Mouse (Mus musculus) frontal cortex, postnatal 10 days (tissue): ENCODE results near the gene Pitpnm3.

ENCODE experiments used
- DNase-seq, 2 experiments: peaks; one replicate each; pipeline ENCODE4 v3.0.0; 2022; ENCODE audit warnings: low spot score in 2 of 2, mixed read lengths in 1 of 2

The Pitpnm3 gene

GRCm38 (mm10) chr11:72022827-72023226, 112.8 kb downstream of the Pitpnm3 start:
- no peak for DNase-seq

- DNase-seq = no peak
Measured at GRCm38 (mm10) chr11:72021015-72021414, 114.6 kb downstream of the Pitpnm3 start.

GRCm38 (mm10) chr11:72017253-72017601, 118.4 kb downstream of the Pitpnm3 start:
- DNase-seq = no peak

- no peak for DNase-seq
Measured at GRCm38 (mm10) chr11:72016518-72017252, 118.9 kb downstream of the Pitpnm3 start.

GRCm38 (mm10) chr11:72014674-72015073, 120.9 kb downstream of the Pitpnm3 start:
- DNase-seq = no peak

GRCm38 (mm10) chr11:72011955-72012354, 123.6 kb downstream of the Pitpnm3 start:
- no peak for DNase-seq

GRCm38 (mm10) chr11:72010940-72011722, 124.4 kb downstream of the Pitpnm3 start:
- no peak for DNase-seq

- DNase-seq = no peak
Measured at GRCm38 (mm10) chr11:72010367-72010766, 125.2 kb downstream of the Pitpnm3 start.

- DNase-seq = no peak
Measured at GRCm38 (mm10) chr11:72005547-72005946, 130.0 kb downstream of the Pitpnm3 start.

- DNase-seq = no peak
Measured at GRCm38 (mm10) chr11:72003171-72003570, 132.4 kb downstream of the Pitpnm3 start.

GRCm38 (mm10) chr11:72002138-72002853, 133.3 kb downstream of the Pitpnm3 start:
- DNase-seq = no peak

GRCm38 (mm10) chr11:72000194-72000593, 135.4 kb downstream of the Pitpnm3 start:
- no peak for DNase-seq
